Mouse (Mus musculus) adrenal gland, adult 8-10 months (tissue): ENCODE results near the gene Ppp1r13l. TPM values are rescaled to one million over a fixed set of nuclear protein-coding genes. Genes with fewer than 3 reads are reported as not detected.

ENCODE experiments used
- DNase-seq: peaks from one replicate; pipeline ENCODE4 v3.0.0; 2022
- total RNA-seq, 4 experiments: library from RNA; stranded (reverse); gene quantifications; 2 replicates each; pipeline ENCODE4 v1.2.4; 2022

Ppp1r13l gene
- total RNA-seq, 4 experiments from 2014 or later = 6.4 to 12.5 (median 8.4) TPM

GRCm38 (mm10) chr7:19369823-19370425 is 10.4 kb downstream of the Ppp1r13l start:
- DNase-seq = no peak

- DNase-seq = no peak
Observed at GRCm38 (mm10) chr7:19373367-19373766, 13.8 kb downstream of the Ppp1r13l start.

GRCm38 (mm10) chr7:19375368-19375767 is 15.8 kb downstream of the Ppp1r13l start:
- no peak for DNase-seq

- no peak for DNase-seq
Observed at GRCm38 (mm10) chr7:19376019-19376418, 16.5 kb downstream of the Ppp1r13l start.

GRCm38 (mm10) chr7:19378049-19378448 is 18.5 kb downstream of the Ppp1r13l start:
- DNase-seq = no peak

GRCm38 (mm10) chr7:19381377-19382165 is 22.0 kb downstream of the Ppp1r13l start, which contains the start of gene Ercc2:
Gene Ercc2, plus strand, starts transcription at chr7:19382010.
- DNase-seq = peak; percentile 98

- no peak for DNase-seq
Observed at GRCm38 (mm10) chr7:19382166-19382541, 22.6 kb downstream of the Ppp1r13l start.

GRCm38 (mm10) chr7:19383708-19384107 is 24.2 kb downstream of the Ppp1r13l start:
- peak; percentile 42 for DNase-seq

- DNase-seq = no peak
Observed at GRCm38 (mm10) chr7:19388699-19389413, 29.3 kb downstream of the Ppp1r13l start.

- no peak for DNase-seq
Observed at GRCm38 (mm10) chr7:19394484-19394883, 34.9 kb downstream of the Ppp1r13l start.

GRCm38 (mm10) chr7:19399496-19400280 is 40.1 kb downstream of the Ppp1r13l start:
- DNase-seq = no peak

GRCm38 (mm10) chr7:19400946-19401345 is 41.4 kb downstream of the Ppp1r13l start:
- DNase-seq = no peak

- no peak for DNase-seq
Observed at GRCm38 (mm10) chr7:19402535-19403112, 43.1 kb downstream of the Ppp1r13l start.

GRCm38 (mm10) chr7:19403731-19404296 is 44.3 kb downstream of the Ppp1r13l start, which contains the start of gene Klc3:
Gene Klc3, minus strand, starts transcription at chr7:19404104.
- no peak for DNase-seq

- no peak for DNase-seq
Observed at GRCm38 (mm10) chr7:19404476-19404875, 44.9 kb downstream of the Ppp1r13l start, which contains the start of gene Ckm. Gene Ckm, plus strand, starts transcription at chr7:19404776.

GRCm38 (mm10) chr7:19405417-19405816 is 45.9 kb downstream of the Ppp1r13l start:
- peak; percentile 59 for DNase-seq

GRCm38 (mm10) chr7:19409753-19410152 is 50.2 kb downstream of the Ppp1r13l start:
- DNase-seq = no peak

- DNase-seq = peak; percentile 65
Observed at GRCm38 (mm10) chr7:19410766-19411344, 51.3 kb downstream of the Ppp1r13l start.

GRCm38 (mm10) chr7:19411783-19412182 is 52.2 kb downstream of the Ppp1r13l start:
- DNase-seq = no peak

GRCm38 (mm10) chr7:19413525-19413924 is 54.0 kb downstream of the Ppp1r13l start:
- no peak for DNase-seq

- no peak for DNase-seq
Observed at GRCm38 (mm10) chr7:19416590-19416989, 57.0 kb downstream of the Ppp1r13l start.
